Mouse (Mus musculus): ENCODE data around the gene Ajm1.

Ajm1 gene

GRCm38 (mm10) chr2:25526510-25527302, 54.9 kb downstream of the Ajm1 start:
- no peak for DNase-seq (ENCODE audit: low spot score)

Data from ovary, postnatal 36 days (tissue).